Mouse (Mus musculus) thymus, adult 2 months (tissue): Measurements from ENCODE around the gene Gria4.

Experiments used
- CTCF ChIP-seq: fragments of 200-500 bp; IDR thresholded peaks from 2 replicates; pipeline ENCODE4 v1.5.1; 2012; ENCODE audit warnings: mild to moderate bottlenecking, control low read depth, low read length, moderate library complexity, borderline replicate concordance; ENCODE audit not compliant: control insufficient read depth, poor library complexity, insufficient read depth; ENCODE audit errors: extremely low read depth
- POLR2A ChIP-seq: fragments of 200-500 bp; IDR thresholded peaks from 2 replicates; pipeline ENCODE4 v1.6.1; 2012; ENCODE audit warnings: mild to moderate bottlenecking, low read length, control low read depth, moderate library complexity; ENCODE audit not compliant: control insufficient read depth, poor library complexity, insufficient read depth; ENCODE audit errors: extremely low read depth

GRCm38 (mm10) chr9:4459456-4460070 is 336.5 kb downstream of the Gria4 start:
- TF ChIP-seq CTCF (no peak), POLR2A (no peak)
